Mouse (Mus musculus): ENCODE measurements around the gene Cntn4.

Cntn4 gene

DNA sequence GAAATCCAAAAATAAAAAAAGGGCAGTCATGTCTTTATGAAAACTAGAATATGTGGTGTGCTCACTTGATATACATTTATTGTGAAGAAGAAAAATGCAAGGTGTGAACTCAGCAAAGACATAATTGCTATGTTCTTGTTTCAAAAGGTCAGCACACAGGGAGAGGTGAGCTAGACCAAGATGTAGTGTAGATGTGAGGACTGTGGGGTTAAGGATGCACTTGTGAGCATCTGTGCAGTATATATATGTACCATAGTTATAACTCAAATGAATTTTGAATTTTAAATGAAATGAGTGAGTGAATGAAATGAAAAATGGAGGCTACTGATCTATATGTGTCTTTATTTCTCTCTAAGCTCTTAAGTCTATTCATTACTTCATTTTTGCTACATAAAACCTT lies 401.2 kb downstream of the Cntn4 start:
- DNase-seq = no peak

GRCm38 (mm10) chr6:106097856-106098255 lies 420.4 kb downstream of the Cntn4 start:
- DNase-seq = no peak

DNA sequence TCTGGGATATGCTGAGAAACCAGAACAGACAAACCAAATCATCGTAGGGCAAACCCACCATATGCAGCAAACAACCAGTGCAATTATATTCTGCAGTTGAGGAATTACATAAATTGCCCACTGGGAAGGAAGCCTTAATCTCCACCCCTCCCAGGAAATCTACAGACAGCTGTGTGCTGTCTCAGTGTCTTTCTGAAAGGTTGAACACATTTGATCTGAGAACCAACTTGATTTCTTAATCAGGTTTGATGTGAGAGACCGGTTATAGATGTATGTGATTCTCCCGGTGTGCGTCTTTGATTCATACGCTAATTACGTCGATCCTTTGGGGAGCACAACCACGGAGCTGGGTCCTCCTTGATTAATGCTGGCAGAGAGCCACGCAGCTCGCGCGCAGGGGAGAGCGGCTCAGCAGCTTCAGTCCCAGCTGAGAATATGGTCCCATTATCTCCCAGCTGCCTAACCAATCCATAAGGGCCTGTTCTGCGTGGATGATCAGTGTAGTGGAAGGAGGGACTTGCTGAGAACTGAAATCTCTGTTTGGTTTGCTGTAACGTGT lies 441.1 kb downstream of the Cntn4 start:
- DNase-seq = peak; percentile 21

DNA sequence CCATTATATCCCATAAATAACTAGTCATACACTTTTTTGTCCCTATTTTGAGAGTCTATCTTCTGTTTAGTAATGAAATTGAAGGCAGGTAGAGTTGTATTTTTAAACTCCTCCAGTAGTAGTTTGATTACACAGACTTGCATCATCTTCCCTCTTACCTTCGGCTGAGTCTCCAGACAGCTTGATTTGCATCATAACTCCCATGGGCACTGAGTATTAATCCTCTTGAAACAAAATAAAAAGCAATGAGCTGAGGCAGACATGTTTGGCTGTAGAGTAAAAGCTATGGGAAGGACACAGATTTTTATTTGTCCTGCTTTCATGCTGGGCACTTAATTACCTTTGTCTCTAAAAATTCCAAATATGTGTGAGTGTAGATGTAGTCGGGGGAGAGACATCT lies 476.1 kb downstream of the Cntn4 start:
- DNase-seq = no peak

DNA sequence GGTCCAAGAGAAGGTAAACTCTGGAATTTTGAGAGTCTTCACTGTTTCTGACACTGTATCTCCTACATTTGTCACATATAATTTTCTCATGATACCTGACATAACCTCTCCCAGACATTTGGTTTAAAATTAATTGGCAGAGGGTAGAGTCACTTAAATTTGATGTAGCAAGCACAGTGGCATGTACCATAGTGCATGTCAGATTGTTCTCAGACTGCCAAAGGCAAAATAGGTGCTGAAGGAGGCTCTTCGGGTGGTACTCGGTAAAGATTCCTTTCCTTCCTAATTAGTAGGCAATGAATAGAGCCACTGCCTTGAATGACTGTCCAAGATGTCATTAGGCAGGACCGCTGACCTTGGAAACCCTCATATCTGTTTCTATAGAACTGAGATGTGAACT lies 477.9 kb downstream of the Cntn4 start:
- no peak for DNase-seq

GRCm38 (mm10) chr6:106177546-106177945 lies 500.1 kb downstream of the Cntn4 start:
- DNase-seq = peak; percentile 68

- DNase-seq = no peak
Measured at GRCm38 (mm10) chr6:106181596-106181995, 504.1 kb downstream of the Cntn4 start.

GRCm38 (mm10) chr6:106200974-106201373 lies 523.5 kb downstream of the Cntn4 start:
- DNase-seq = no peak

DNA sequence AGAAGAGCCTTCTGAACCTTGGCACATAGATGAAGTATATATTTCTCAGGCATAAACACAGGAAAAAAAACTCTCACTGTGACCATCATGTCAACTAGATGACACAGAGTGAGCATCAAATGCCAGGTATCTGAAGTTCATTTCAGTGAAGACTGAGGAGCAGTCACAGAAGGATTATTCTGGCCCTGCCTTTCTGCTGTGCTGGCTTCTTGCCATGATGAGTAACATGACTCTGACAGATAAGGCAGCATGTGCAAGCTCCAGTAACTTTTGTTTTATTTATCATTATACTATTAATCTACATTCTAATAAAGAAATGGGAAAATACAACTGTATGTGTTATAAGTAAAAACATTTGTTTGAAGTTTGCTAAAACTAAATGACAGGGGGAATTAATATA lies 529.9 kb downstream of the Cntn4 start:
- DNase-seq = no peak

- no peak for DNase-seq
Measured at GRCm38 (mm10) chr6:106213071-106213470, 535.6 kb downstream of the Cntn4 start.

- DNase-seq = no peak
Measured at GRCm38 (mm10) chr6:106237046-106237948, 559.8 kb downstream of the Cntn4 start.

GRCm38 (mm10) chr6:106241553-106241952 lies 564.1 kb downstream of the Cntn4 start:
- DNase-seq = no peak

GRCm38 (mm10) chr6:106263396-106263795 lies 585.9 kb downstream of the Cntn4 start:
- peak; percentile 20 for DNase-seq

DNA sequence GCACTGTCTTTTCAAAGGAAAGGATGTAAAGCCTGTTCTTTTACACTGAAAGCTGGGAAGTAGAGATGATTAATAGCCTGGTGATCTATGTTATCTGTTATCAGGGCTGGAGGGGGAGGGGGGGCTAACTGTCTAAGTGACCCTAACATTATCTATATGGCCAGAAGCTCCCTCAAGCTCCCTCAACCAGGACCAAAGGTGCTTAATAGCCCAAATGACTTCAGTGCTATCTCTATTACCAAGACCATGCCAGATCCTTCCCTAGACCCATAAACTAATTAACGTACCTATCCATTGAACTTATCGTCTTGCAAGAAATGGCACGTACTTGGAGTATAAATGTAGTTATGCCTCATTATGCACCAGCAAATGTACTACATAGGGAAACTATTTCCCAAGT lies 588.0 kb downstream of the Cntn4 start:
- DNase-seq = no peak

DNA sequence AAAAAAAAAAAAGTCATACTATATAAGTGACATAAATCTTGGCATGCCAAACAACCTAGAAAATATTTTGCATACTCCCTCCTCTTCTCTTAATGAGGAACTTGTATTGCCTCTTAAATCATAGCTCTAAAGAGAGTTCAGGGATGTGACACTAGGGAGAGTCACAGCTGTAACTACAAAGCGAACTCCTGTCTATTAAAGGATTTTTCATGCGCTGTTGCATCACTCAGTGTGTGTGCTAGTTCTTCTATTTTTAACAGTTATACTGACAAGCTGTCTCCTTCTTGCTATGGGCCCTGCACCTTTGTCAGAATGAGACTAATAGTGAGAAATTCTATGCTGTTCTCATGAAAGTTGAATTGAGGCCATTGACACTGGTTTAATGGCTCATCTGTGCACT lies 588.8 kb downstream of the Cntn4 start:
- DNase-seq = no peak

DNA sequence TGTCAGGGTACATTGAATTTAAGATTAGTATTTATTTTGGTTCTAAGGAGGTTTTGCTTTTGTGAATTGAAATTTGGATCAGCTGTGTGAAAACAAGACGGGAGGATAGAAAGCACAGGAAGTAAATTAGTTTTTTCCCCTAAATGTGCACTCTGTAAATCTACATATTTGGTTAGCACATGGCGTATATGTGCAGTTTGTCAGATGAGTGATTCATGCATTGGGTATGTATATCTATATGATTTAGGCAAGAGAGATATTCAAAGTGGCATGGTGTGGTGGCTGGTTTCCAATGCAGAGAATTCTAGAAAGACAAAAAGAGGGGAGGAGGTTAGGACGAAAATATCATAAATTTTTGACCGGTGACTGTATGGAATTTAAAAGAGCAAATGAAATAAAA lies 591.3 kb downstream of the Cntn4 start:
- DNase-seq = no peak

- no peak for DNase-seq
Measured at GRCm38 (mm10) chr6:106277139-106277538, 599.7 kb downstream of the Cntn4 start.

GRCm38 (mm10) chr6:106281621-106282020 lies 604.2 kb downstream of the Cntn4 start:
- no peak for DNase-seq

- DNase-seq = no peak
Measured at GRCm38 (mm10) chr6:106283815-106284214, 606.4 kb downstream of the Cntn4 start.

- DNase-seq = peak; percentile 7
Measured at GRCm38 (mm10) chr6:106299451-106299850, 622.0 kb downstream of the Cntn4 start.

DNA sequence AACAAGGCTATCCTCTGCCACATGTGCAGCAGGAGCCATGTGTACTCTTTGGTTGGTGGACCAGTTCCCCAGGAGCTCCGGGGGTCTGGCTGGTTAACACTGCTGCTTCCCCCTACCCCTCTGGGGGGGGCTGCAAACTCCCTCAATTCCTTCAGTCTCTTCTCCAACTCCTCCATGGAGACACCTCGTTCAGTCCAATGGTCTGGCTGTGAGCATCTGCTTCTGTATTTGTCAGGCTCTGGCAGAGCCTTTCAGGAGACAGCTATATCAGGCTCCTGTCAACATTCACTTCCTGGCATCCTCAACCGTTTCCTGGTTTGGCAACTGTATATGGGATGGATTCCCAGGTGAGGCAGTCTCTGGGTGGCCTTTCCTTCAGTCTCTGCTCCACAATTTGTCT lies 622.7 kb downstream of the Cntn4 start:
- DNase-seq = peak; percentile 77

DNA sequence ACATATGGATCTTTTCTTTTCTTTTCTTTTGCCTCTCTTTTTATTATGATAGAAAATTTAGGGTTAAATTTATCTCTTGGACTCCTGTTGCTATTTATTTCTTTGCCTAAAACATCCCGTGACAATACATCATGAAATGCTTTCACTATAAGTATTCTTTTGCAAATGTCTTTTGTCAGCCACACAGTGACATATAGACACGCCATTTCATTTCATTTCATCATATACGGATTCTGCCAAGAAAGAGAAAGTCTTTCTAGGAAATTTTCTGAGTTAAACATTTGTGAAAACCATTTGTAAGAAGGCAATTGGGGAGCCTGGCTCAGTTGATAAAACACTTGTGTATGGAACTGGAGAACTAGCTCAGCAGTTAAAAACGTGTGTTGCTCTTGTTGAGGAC lies 625.0 kb downstream of the Cntn4 start:
- no peak for DNase-seq

- DNase-seq = no peak
Measured at GRCm38 (mm10) chr6:106328987-106329386, 651.5 kb downstream of the Cntn4 start.

DNA sequence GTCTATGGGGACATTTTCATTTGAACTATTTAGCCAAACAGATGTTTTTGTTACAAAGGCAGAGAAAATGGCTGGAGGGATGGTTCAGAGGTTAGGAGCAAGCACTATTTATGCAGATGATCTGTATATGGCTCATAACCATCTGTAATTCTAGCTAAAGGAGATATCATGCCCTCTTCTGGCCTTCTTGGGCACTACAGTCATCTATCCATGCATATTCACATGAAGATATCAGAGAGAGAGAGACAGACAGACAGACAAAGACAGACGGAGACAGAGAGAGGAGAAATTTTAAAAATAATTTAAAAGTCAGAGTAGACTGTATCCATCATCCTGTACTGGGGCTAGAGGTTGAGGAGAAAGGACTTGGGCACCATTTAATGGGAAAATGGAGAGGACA lies 652.2 kb downstream of the Cntn4 start:
- no peak for DNase-seq

- DNase-seq = no peak
Measured at GRCm38 (mm10) chr6:106332466-106332865, 655.0 kb downstream of the Cntn4 start.
